Mouse (Mus musculus): ENCODE results near the gene Entpd6.

The Entpd6 gene

GRCm38 (mm10) chr2:150787234-150787771 lies 38.5 kb downstream of the Entpd6 start:
- DNase-seq (ENCODE audit: low read depth, low spot score): no peak

DNA sequence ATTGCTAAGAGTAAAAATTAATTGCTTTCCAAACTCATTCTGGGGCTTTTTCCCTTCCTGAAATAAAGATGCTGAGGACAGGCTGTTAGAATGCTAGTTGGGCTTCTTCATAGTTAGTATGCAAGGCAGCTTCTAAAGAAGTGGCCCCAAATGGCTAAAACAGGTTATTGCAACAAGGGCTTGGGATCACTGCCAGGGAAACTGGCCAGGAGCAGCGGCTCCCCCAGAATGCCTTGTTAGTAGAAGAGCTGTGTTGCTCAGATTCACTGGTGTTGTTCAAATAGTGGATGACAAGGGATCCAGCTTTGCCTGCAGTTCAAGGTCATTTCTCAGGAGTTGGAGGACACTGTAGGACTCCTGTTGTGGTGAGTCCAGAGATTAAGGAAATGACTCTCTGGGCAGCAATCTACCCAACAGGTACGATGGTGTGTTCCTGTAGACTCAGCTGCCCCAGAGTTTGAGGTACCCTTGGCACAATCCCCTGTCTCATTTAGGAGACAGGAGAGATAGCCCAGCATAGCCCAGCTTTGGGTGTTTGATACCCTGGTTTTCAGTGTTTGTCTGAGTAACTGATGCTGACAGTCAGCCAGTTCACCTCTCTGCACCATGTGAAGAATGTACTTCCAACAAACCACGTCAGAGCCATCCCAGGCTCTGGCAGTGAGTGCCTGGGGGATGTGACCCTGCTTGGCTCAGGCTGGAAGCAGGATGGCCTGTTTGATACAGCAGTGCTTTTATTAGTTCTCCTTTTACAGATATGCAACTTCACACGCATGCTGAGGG lies 40.1 kb downstream of the Entpd6 start:
- no peak for DNase-seq (ENCODE audit: low read depth, low spot score)

DNA sequence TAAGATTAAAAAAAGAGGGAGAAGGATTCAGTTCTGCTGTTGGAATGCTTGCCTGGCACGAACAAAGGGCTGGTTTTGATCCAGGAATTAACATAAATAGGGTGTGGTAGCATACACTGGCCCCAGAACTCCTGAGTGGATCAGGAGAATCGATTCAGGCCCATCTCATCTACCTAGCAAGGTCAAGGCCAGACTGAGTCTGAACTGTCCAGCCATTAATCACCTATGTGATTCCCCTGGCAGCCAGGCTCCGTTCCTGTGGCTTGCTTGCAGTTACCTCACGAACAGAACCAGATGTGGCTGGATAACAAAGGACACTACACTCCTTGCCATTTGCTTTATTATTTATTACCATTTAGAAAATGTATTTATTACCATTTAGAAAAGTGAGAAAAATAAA lies 44.5 kb downstream of the Entpd6 start:
- no peak for DNase-seq (ENCODE audit: low read depth, low spot score)

- no peak for DNase-seq (ENCODE audit: low read depth, low spot score)
Measured at GRCm38 (mm10) chr2:150798084-150798483, 49.2 kb downstream of the Entpd6 start.

- no peak for DNase-seq (ENCODE audit: low read depth, low spot score)
Measured at GRCm38 (mm10) chr2:150800616-150801015, 51.8 kb downstream of the Entpd6 start.

- DNase-seq (ENCODE audit: low read depth, low spot score): no peak
Measured at GRCm38 (mm10) chr2:150803035-150803434, 54.2 kb downstream of the Entpd6 start.

- no peak for DNase-seq (ENCODE audit: low read depth, low spot score)
Measured at GRCm38 (mm10) chr2:150808381-150808780, 59.5 kb downstream of the Entpd6 start.

- DNase-seq (ENCODE audit: low read depth, low spot score): no peak
Measured at GRCm38 (mm10) chr2:150808812-150809211, 60.0 kb downstream of the Entpd6 start.

GRCm38 (mm10) chr2:150810603-150811002 lies 61.8 kb downstream of the Entpd6 start:
- no peak for DNase-seq (ENCODE audit: low read depth, low spot score)

- DNase-seq (ENCODE audit: low read depth, low spot score): no peak
Measured at GRCm38 (mm10) chr2:150812816-150813215, 64.0 kb downstream of the Entpd6 start.

DNA sequence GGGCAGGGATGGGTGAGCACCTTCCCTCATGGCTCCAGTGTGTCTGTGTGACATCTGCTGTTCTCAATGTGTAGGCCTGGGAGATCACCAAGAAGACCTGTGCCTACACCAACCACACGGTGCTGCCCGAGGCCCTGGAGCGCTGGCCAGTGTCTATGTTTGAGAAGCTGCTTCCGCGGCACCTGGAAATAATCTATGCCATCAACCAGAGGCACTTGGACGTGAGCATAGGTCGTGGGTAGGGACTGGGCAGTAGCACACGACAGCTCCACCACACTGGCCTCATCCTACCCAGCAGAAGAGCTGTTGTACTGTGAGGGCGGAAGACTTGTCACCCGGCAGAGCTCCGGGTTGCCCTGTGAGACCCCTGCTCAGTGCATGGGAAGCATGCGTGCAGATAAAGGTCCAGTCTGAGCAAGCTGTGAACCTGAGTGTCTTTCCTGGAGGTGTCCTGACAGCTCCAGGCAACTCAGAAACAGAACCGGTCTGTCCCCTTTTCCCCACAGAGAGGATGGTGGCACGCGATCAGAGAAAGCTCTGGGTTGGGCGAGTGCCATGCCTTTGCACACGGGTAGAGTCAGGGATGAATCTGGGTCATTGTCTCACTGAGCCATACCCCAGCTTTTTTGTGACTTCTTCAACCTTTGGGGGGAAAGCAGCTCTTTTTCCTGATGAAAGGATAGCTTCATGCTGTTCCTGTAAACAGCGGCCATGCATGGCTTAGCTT lies 68.0 kb downstream of the Entpd6 start:
- no peak for DNase-seq (ENCODE audit: low read depth, low spot score)

GRCm38 (mm10) chr2:150818742-150819141 lies 69.9 kb downstream of the Entpd6 start:
- DNase-seq (ENCODE audit: low read depth, low spot score): no peak

DNA sequence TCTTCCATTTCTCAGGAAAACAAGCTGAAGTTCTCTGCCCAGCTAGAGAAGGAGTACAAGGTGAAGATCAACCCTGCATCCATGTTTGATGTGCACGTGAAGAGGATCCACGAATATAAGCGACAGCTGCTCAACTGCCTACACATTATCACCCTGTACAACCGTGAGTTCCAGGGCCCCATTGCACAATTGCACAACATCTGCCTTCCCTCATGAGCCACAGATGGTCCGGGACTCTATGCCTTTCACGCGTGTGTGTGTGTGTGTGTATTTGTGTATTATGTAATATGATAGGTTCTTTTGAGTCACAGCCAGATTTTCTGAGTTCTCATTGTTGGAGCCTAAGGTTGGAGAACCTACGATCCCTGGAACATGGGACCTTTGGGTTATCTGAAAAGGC lies 71.9 kb downstream of the Entpd6 start:
- DNase-seq (ENCODE audit: low read depth, low spot score): no peak
